Mouse (Mus musculus): ENCODE measurements around the gene Vipas39. TPM values are rescaled to one million over a fixed set of nuclear protein-coding genes. Genes with fewer than 3 reads are reported as not detected.
"Not testable (repeated sequence)": the region's sequence is repeated elsewhere in the genome, so short reads cannot be mapped to it uniquely, and the experiment has no call there.

Vipas39 gene
- polyA plus RNA-seq, 1 experiment: 27.1 TPM

- no peaks in the 10 kb centered on the region for H3K36me3 ChIP-seq (ENCODE audit: control insufficient read depth, insufficient read depth, low read length)
- TF ChIP-seq POLR2A (IDR thresholded peaks at IDR 0.05; ENCODE audit: low read depth, low read length) (no peak), CTCF (IDR thresholded peaks at IDR 0.05; ENCODE audit: extremely low read depth, insufficient read length, insufficient replicate concordance, low read depth, low read length) (no peak)
- no peaks in the 10 kb centered on the region; the same call in 1 of the 2 replicates for H3K4me1 ChIP-seq (ENCODE audit: control insufficient read depth, insufficient read depth, insufficient read length, low read length)
- H3K27me3 ChIP-seq (ENCODE audit: control insufficient read depth, insufficient read depth, low read length): no peaks in the 10 kb centered on the region
- H3K27ac ChIP-seq (ENCODE audit: insufficient read depth, low read depth, low read length): no peak overlapping the region
- 28% methylated on average over 1 of the region's 1 CpGs for WGBS
- H3K4me3 ChIP-seq (ENCODE audit: low read depth, low read length): no peak overlapping the region
Measured at GRCm38 (mm10) chr12:87281766-87282165, 15.7 kb upstream of the Vipas39 start.

GRCm38 (mm10) chr12:87279879-87280278 is 13.8 kb upstream of the Vipas39 start:
- Histone ChIP-seq H3K27ac (ENCODE audit: insufficient read depth, low read depth, low read length) (no peak overlapping the region), H3K4me3 (ENCODE audit: low read depth, low read length) (no peak overlapping the region), H3K27me3 (ENCODE audit: control insufficient read depth, insufficient read depth, low read length) (no peaks in the 10 kb centered on the region), H3K36me3 (ENCODE audit: control insufficient read depth, insufficient read depth, low read length) (peaks cover 10% of the 10 kb centered on the region), H3K4me1 (ENCODE audit: control insufficient read depth, insufficient read depth, insufficient read length, low read length) (no peaks in the 10 kb centered on the region; the same call in 1 of the 2 replicates)
- no peak for TF ChIP-seq CTCF (IDR thresholded peaks at IDR 0.05; ENCODE audit: extremely low read depth, insufficient read length, insufficient replicate concordance, low read depth, low read length)
- TF ChIP-seq POLR2A (IDR thresholded peaks at IDR 0.05; ENCODE audit: low read depth, low read length): no peak
- 65% methylated on average over 14 of the region's 14 CpGs for WGBS

DNA sequence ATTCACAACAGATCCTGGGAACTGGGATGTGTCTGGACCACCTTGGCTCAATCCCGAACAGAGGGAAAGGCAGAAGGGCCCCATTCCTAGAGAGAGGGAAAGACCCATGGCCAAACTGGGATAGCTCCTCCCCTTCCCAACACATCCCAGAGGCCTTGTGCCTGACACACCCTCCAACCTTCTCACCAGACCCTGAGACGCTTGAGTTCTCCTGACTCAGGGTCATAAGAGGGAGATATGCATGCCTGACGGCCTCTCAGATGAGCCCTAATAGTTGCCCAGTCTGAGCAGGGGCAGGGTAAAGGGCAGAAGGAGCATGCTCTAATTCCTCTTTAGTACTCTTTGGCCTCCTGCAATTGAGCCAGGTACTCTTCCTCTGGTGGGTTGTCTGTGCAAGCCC is 13.3 kb upstream of the Vipas39 start:
- Histone ChIP-seq H3K4me1 (ENCODE audit: control insufficient read depth, insufficient read depth, insufficient read length, low read length) (no peaks in the 10 kb centered on the region; the same call in 1 of the 2 replicates), H3K4me3 (ENCODE audit: low read depth, low read length) (no peak overlapping the region), H3K27me3 (ENCODE audit: control insufficient read depth, insufficient read depth, low read length) (no peaks in the 10 kb centered on the region), H3K27ac (ENCODE audit: insufficient read depth, low read depth, low read length) (no peak overlapping the region), H3K36me3 (ENCODE audit: control insufficient read depth, insufficient read depth, low read length) (peaks cover 15% of the 10 kb centered on the region)
- TF ChIP-seq CTCF (IDR thresholded peaks at IDR 0.05; ENCODE audit: extremely low read depth, insufficient read length, insufficient replicate concordance, low read depth, low read length) (no peak), POLR2A (IDR thresholded peaks at IDR 0.05; ENCODE audit: low read depth, low read length) (no peak)
- WGBS: 39% methylated on average over 3 of the region's 3 CpGs

- 8% methylated on average over 6 of the region's 6 CpGs for WGBS
- TF ChIP-seq POLR2A (IDR thresholded peaks at IDR 0.05; ENCODE audit: low read depth, low read length): no peak
- TF ChIP-seq CTCF (IDR thresholded peaks at IDR 0.05; ENCODE audit: extremely low read depth, insufficient read length, insufficient replicate concordance, low read depth, low read length): no peak
- Histone ChIP-seq H3K36me3 (ENCODE audit: control insufficient read depth, insufficient read depth, low read length) (peaks cover 23% of the 10 kb centered on the region), H3K27ac (ENCODE audit: insufficient read depth, low read depth, low read length) (no peak overlapping the region), H3K27me3 (ENCODE audit: control insufficient read depth, insufficient read depth, low read length) (no peaks in the 10 kb centered on the region), H3K4me3 (ENCODE audit: low read depth, low read length) (no peak overlapping the region), H3K4me1 (ENCODE audit: control insufficient read depth, insufficient read depth, insufficient read length, low read length) (no peaks in the 10 kb centered on the region; the same call in 1 of the 2 replicates)
Measured at GRCm38 (mm10) chr12:87278118-87278730, 12.2 kb upstream of the Vipas39 start.

- H3K27ac ChIP-seq (ENCODE audit: insufficient read depth, low read depth, low read length); H3K4me3 ChIP-seq (ENCODE audit: low read depth, low read length); H3K27me3 ChIP-seq (ENCODE audit: control insufficient read depth, insufficient read depth, low read length); H3K4me1 ChIP-seq (ENCODE audit: control insufficient read depth, insufficient read depth, insufficient read length, low read length): not testable (repeated sequence)
- peaks cover 32% of the 10 kb centered on the region for H3K36me3 ChIP-seq (ENCODE audit: control insufficient read depth, insufficient read depth, low read length)
- 85% methylated on average over 4 of the region's 4 CpGs for WGBS
Measured at GRCm38 (mm10) chr12:87277251-87277650, 11.2 kb upstream of the Vipas39 start.

DNA sequence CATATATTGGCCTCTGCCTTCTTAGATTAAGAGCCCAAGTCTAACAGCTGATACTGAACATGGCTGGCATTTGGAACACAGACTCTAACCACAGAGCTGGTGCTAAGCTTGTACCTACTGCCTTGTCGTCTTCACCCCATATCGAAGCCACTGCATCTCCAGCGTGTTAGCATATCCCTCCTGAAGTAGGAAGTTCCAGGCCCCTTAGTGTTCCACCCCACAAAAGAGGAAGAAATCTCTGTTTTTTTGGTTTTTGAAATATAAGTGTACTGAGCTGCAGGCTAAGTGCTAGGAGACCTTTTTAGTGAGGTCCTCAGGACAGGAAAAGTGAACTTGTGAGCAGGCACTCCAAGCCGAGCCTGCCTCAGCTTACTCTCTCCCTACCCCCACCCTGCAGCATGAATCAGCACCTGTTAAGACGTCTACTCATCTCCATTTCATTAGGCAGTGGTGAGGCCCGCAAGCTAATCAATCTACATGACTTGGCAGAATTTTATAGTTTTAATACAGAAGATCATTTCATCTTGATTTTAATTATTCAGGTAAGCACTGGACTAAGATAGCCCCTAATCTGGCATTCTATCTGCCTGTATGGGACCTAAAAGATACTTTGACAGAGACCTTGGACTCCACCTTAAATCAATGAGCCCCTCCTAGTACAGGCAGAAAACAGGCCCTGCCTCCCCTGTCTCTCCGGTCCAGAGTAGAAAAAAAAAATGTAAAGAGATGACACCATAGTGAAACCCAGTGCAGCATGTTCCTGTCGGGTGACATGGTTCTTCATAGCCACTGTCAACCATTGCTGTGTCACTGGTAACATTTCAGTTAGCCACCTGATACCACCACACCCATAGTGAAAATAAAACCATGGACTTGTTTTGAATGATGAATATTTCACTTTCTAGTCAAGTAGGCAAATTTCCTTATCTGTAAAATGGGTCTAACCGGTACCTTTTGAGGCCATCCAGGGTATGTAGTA is 9.1 kb upstream of the Vipas39 start:
- peaks cover 49% of the 10 kb centered on the region for H3K36me3 ChIP-seq (ENCODE audit: control insufficient read depth, insufficient read depth, low read length)

DNA sequence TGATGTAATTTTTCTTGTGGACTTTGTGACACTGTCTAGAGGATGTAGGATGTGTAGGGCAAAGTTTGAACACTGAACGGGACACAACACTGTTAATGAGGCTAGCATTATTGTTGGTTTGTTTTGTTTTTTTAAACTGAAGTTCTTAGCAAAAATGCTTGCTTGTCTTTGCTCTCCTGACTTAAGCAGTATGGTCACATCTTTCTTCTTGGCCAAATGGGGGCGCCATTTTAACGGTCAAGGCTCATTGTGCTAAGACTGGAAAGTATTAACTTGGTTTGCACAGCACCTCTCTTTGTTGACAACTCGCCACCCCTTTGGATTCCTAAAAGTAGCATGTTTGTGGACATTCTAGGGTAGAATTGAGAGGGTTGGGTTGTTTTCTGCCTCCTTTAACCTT is 1.6 kb upstream of the Vipas39 start:
- Histone ChIP-seq H3K27ac (ENCODE audit: insufficient read depth, low read depth, low read length) (no peak overlapping the region), H3K4me3 (ENCODE audit: low read depth, low read length) (no peak overlapping the region), H3K36me3 (ENCODE audit: control insufficient read depth, insufficient read depth, low read length) (peaks cover 38% of the 10 kb centered on the region), H3K27me3 (ENCODE audit: control insufficient read depth, insufficient read depth, low read length) (no peaks in the 10 kb centered on the region), H3K4me1 (ENCODE audit: control insufficient read depth, insufficient read depth, insufficient read length, low read length) (no peaks in the 10 kb centered on the region; the same call in 1 of the 2 replicates)
- WGBS: 12% methylated on average over 4 of the region's 4 CpGs
- TF ChIP-seq POLR2A (IDR thresholded peaks at IDR 0.05; ENCODE audit: low read depth, low read length) (no peak), CTCF (IDR thresholded peaks at IDR 0.05; ENCODE audit: extremely low read depth, insufficient read length, insufficient replicate concordance, low read depth, low read length) (no peak)

More for the DNA sequence above, 9.1 kb upstream of the Vipas39 start:
- Histone ChIP-seq H3K27ac (ENCODE audit: insufficient read depth, low read depth, low read length) (no peak overlapping the region), H3K27me3 (ENCODE audit: control insufficient read depth, insufficient read depth, low read length) (no peaks in the 10 kb centered on the region), H3K4me1 (ENCODE audit: control insufficient read depth, insufficient read depth, insufficient read length, low read length) (no peaks in the 10 kb centered on the region; the same call in 1 of the 2 replicates), H3K4me3 (ENCODE audit: low read depth, low read length) (no peak overlapping the region)
- TF ChIP-seq POLR2A (IDR thresholded peaks at IDR 0.05; ENCODE audit: low read depth, low read length): no peak
- no peak for TF ChIP-seq CTCF (IDR thresholded peaks at IDR 0.05; ENCODE audit: extremely low read depth, insufficient read length, insufficient replicate concordance, low read depth, low read length)
- 76% methylated on average over 9 of the region's 9 CpGs for WGBS
